Mouse (Mus musculus): ENCODE measurements around the gene Fgfr2. TPM values are rescaled to one million over a fixed set of nuclear protein-coding genes. Genes with fewer than 3 reads are reported as not detected.

Gene Fgfr2
- polyA plus RNA-seq, 1 experiment, result 14.8 TPM

- 61% methylated on average over 4 of the region's 4 CpGs for WGBS
- TF ChIP-seq POLR2A (IDR thresholded peaks at IDR 0.05; ENCODE audit: low read depth, low read length) (no peak), CTCF (conservative IDR thresholded peaks at IDR 0.05; ENCODE audit: insufficient read depth, insufficient read length, low read depth, low read length) (no peak)
- H3K27ac ChIP-seq (ENCODE audit: insufficient read depth, low read depth, low read length), result no peak overlapping the region
Measured at GRCm38 (mm10) chr7:132626174-132626573, 497.0 kb downstream of the Fgfr2 start.

DNA sequence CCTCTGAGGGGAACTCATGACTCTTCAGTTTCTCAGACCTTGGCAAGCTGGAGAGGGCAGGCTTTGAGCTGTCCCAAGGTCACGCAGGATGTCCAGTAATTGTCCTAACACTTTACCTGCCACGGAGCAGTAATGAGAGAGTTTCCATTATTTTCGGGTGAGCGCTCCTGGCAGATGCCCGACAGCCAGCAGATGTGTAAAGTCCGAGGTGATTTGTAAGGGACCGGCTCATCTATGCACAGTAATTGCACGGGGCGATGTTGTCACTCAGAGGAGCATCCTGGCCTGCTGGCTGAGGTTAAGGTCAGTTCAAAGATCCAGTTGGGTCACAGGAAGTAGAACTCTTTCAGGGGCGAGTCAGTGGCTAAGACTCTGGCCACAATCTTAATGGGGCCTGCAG is 499.0 kb downstream of the Fgfr2 start:
- H3K4me3 ChIP-seq (ENCODE audit: insufficient read depth, low read depth, low read length), result no peak overlapping the region
- no peaks in the 10 kb centered on the region for H3K36me3 ChIP-seq (ENCODE audit: control insufficient read depth, insufficient read depth, low read length)
- DNase-seq, result peak; percentile 48
- no peaks in the 10 kb centered on the region for H3K27me3 ChIP-seq (replicated peaks; ENCODE audit: control insufficient read depth, insufficient read depth, low read length)
- no peaks in the 10 kb centered on the region for H3K4me1 ChIP-seq (ENCODE audit: control insufficient read depth, insufficient read depth, low read length)
- WGBS, result 39% methylated on average over 10 of the region's 10 CpGs
- no peak overlapping the region for H3K27ac ChIP-seq (ENCODE audit: insufficient read depth, low read depth, low read length)
- TF ChIP-seq CTCF (conservative IDR thresholded peaks at IDR 0.05; ENCODE audit: insufficient read depth, insufficient read length, low read depth, low read length) (no peak), POLR2A (IDR thresholded peaks at IDR 0.05; ENCODE audit: low read depth, low read length) (no peak)

More at GRCm38 (mm10) chr7:132626174-132626573, 497.0 kb downstream of the Fgfr2 start:
- Histone ChIP-seq H3K4me3 (ENCODE audit: insufficient read depth, low read depth, low read length) (no peak overlapping the region), H3K4me1 (ENCODE audit: control insufficient read depth, insufficient read depth, low read length) (no peaks in the 10 kb centered on the region), H3K27me3 (replicated peaks; ENCODE audit: control insufficient read depth, insufficient read depth, low read length) (no peaks in the 10 kb centered on the region), H3K36me3 (ENCODE audit: control insufficient read depth, insufficient read depth, low read length) (no peaks in the 10 kb centered on the region)
- no peak for DNase-seq

DNA sequence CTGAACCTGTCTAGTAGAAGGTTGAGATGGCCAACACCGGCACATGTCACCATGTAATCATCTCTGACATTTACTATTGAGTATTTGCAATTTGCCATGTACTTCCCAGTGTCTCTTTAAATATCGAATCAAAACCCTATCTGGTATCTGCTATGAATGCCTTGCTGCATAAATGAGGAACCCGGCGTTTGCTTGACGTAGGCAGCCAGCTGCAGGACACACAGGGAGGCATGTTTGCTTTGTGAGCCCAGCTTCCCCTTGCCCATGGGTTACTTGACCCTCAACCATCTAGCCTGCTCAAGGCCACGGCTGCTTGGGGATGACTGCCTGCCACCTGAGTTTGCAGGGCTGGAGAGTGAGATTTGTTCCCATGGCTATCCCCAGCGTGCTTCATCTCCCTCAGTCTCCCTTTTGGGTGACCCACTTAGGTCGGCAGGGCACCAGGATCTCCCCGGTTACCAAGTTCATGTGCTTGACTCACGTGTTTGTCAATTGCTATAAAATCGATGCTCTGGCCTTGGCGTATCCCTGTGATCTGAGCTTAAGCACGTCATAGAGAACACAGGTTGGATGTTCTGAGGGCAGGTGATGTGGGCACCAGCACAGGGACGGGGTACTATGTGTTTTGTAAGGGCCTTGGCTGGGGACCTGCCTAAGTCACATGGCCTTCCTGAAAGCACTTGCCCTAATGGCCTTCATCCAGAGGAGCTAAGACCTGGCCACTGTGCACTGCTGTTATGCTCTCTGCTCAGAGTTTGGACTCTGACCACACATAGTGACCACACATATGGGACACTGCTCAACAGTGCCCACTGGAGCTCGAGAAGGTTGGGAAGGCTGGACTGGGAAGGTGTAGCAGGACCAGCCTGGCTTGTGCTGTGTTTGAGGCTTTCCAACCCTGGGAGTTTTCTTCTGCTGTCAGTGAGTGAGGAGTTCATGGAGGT is 502.9 kb downstream of the Fgfr2 start:
- Histone ChIP-seq H3K27me3 (replicated peaks; ENCODE audit: control insufficient read depth, insufficient read depth, low read length) (no peaks in the 10 kb centered on the region), H3K36me3 (ENCODE audit: control insufficient read depth, insufficient read depth, low read length) (no peaks in the 10 kb centered on the region), H3K27ac (ENCODE audit: insufficient read depth, low read depth, low read length) (no peak overlapping the region), H3K4me1 (ENCODE audit: control insufficient read depth, insufficient read depth, low read length) (no peaks in the 10 kb centered on the region), H3K4me3 (ENCODE audit: insufficient read depth, low read depth, low read length) (no peak overlapping the region)
- TF ChIP-seq POLR2A (IDR thresholded peaks at IDR 0.05; ENCODE audit: low read depth, low read length) (no peak), CTCF (conservative IDR thresholded peaks at IDR 0.05; ENCODE audit: insufficient read depth, insufficient read length, low read depth, low read length) (peak; percentile 22; the same call in 1 of the 2 replicates)
- DNase-seq, result peak; percentile 80
- 87% methylated on average over 15 of the region's 15 CpGs for WGBS

DNA sequence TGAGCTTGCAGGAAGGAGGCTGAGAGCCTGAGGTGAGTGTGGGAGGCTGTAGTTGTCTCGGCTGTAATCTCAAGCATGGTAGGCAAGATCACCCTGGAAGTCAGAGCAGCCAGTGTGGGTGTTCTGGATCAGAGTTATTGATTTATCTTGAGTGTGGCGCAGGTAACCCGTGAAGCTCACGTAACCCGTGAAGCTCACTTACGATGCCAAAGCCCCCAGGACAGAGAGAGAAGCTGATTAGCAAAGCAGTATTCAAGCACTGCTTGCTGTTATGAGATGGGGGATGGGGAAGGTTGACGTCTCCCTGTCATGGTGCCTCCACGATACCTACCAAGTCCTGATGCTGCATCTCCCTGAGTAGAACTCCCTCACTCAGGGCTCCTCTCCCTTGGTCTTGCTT is 503.6 kb downstream of the Fgfr2 start:
- no peak for DNase-seq
- H3K4me1 ChIP-seq (ENCODE audit: control insufficient read depth, insufficient read depth, low read length), result no peaks in the 10 kb centered on the region
- H3K36me3 ChIP-seq (ENCODE audit: control insufficient read depth, insufficient read depth, low read length), result no peaks in the 10 kb centered on the region
- no peaks in the 10 kb centered on the region for H3K27me3 ChIP-seq (replicated peaks; ENCODE audit: control insufficient read depth, insufficient read depth, low read length)
- WGBS, result 92% methylated on average over 8 of the region's 8 CpGs
- H3K4me3 ChIP-seq (ENCODE audit: insufficient read depth, low read depth, low read length), result no peak overlapping the region
- TF ChIP-seq POLR2A (IDR thresholded peaks at IDR 0.05; ENCODE audit: low read depth, low read length) (no peak), CTCF (conservative IDR thresholded peaks at IDR 0.05; ENCODE audit: insufficient read depth, insufficient read length, low read depth, low read length) (no peak)
- no peak overlapping the region for H3K27ac ChIP-seq (ENCODE audit: insufficient read depth, low read depth, low read length)

- DNase-seq, result no peak
- Histone ChIP-seq H3K27me3 (replicated peaks; ENCODE audit: control insufficient read depth, insufficient read depth, low read length) (no peaks in the 10 kb centered on the region), H3K4me3 (ENCODE audit: insufficient read depth, low read depth, low read length) (no peak overlapping the region), H3K27ac (ENCODE audit: insufficient read depth, low read depth, low read length) (no peak overlapping the region), H3K4me1 (ENCODE audit: control insufficient read depth, insufficient read depth, low read length) (no peaks in the 10 kb centered on the region), H3K36me3 (ENCODE audit: control insufficient read depth, insufficient read depth, low read length) (no peaks in the 10 kb centered on the region)
- TF ChIP-seq POLR2A (IDR thresholded peaks at IDR 0.05; ENCODE audit: low read depth, low read length) (no peak), CTCF (conservative IDR thresholded peaks at IDR 0.05; ENCODE audit: insufficient read depth, insufficient read length, low read depth, low read length) (no peak)
- 91% methylated on average over 5 of the region's 5 CpGs for WGBS
Measured at GRCm38 (mm10) chr7:132617021-132617564, 506.1 kb downstream of the Fgfr2 start.

DNA sequence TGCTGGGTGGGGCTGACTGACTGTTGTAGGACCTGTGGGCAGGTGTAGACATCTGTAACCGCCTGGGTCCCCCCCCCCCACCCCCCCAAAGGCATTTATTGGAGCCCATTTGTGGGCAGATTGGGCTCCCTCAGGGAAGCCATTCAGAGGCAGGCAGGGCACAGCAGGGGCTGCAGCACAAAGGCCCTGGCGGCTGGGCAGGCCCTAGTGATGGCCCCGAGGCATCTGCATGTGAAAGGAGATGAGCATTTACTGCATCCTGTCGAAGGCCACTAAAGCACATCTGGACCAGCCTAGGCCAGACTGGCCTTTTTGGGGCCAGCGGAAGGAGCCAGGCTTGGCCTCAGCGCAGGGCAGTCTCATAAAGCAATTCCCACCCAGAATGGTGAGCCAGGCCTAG is 506.8 kb downstream of the Fgfr2 start:
- TF ChIP-seq POLR2A (IDR thresholded peaks at IDR 0.05; ENCODE audit: low read depth, low read length) (no peak), CTCF (conservative IDR thresholded peaks at IDR 0.05; ENCODE audit: insufficient read depth, insufficient read length, low read depth, low read length) (no peak)
- DNase-seq, result no peak
- Histone ChIP-seq H3K36me3 (ENCODE audit: control insufficient read depth, insufficient read depth, low read length) (no peaks in the 10 kb centered on the region), H3K4me1 (ENCODE audit: control insufficient read depth, insufficient read depth, low read length) (no peaks in the 10 kb centered on the region), H3K27me3 (replicated peaks; ENCODE audit: control insufficient read depth, insufficient read depth, low read length) (no peaks in the 10 kb centered on the region), H3K4me3 (ENCODE audit: insufficient read depth, low read depth, low read length) (no peak overlapping the region), H3K27ac (ENCODE audit: insufficient read depth, low read depth, low read length) (no peak overlapping the region)
- WGBS, result 86% methylated on average over 6 of the region's 6 CpGs

- H3K4me1 ChIP-seq (ENCODE audit: control insufficient read depth, insufficient read depth, low read length), result no peaks in the 10 kb centered on the region
- 36% methylated on average over 3 of the region's 3 CpGs for WGBS
- no peak for DNase-seq
- H3K27ac ChIP-seq (ENCODE audit: insufficient read depth, low read depth, low read length), result no peak overlapping the region
- TF ChIP-seq POLR2A (IDR thresholded peaks at IDR 0.05; ENCODE audit: low read depth, low read length) (no peak), CTCF (conservative IDR thresholded peaks at IDR 0.05; ENCODE audit: insufficient read depth, insufficient read length, low read depth, low read length) (no peak)
- H3K27me3 ChIP-seq (replicated peaks; ENCODE audit: control insufficient read depth, insufficient read depth, low read length), result no peaks in the 10 kb centered on the region
- H3K36me3 ChIP-seq (ENCODE audit: control insufficient read depth, insufficient read depth, low read length), result no peaks in the 10 kb centered on the region
- H3K4me3 ChIP-seq (ENCODE audit: insufficient read depth, low read depth, low read length), result no peak overlapping the region
Measured at GRCm38 (mm10) chr7:132615346-132615745, 507.8 kb downstream of the Fgfr2 start.

Data from kidney, adult 2 months (tissue).